Mouse (Mus musculus): ENCODE measurements at regions not wholly inside any gene's neighbourhood (a gene's known extent, or its start where the extent isn't known, plus 50 kb on each side); places are given as distances from the start of the nearest gene placed in this dataset.
"Not testable (repeated sequence)": the region's sequence is repeated elsewhere in the genome, so short reads cannot be mapped to it uniquely, and the experiment has no call there.

- no peaks in the 10 kb centered on the region for H3K4me1 ChIP-seq (replicated peaks)
- no peak overlapping the region for H3K4me2 ChIP-seq (replicated peaks)
- H3K27ac ChIP-seq, result no peak overlapping the region
- H3K9ac ChIP-seq (replicated peaks), result no peak overlapping the region
- H3K36me3 ChIP-seq, result no peaks in the 10 kb centered on the region
- no peak for ATAC-seq
- H3K9me3 ChIP-seq, result no peaks in the 10 kb centered on the region
- 93% methylated on average over 4 of the region's 4 CpGs for WGBS
- H3K4me3 ChIP-seq (replicated peaks), result no peak overlapping the region
- H3K27me3 ChIP-seq, result no peaks in the 10 kb centered on the region
Observed at GRCm38 (mm10) chr16:76481966-76482365, 108.3 kb upstream of the Nrip1 start.

DNA sequence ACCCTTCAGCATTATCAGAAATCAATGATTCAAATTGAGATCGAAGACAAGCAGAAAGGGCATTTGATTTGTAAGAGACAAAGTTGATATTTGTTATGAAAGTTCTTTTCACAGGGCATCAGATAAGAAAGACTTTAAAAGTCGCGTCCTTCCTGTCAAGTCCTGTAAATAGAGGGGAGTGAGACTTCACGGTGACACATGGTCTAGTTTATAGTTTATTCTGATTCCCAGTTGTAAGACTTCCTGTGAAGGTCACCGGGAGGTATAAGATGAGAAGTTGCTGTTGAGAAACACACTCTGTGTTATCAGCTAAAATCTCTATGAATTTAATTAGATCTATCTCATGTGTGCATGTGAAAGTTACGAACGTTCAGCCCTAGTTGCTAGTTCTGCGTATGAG is 103.8 kb upstream of the Nrip1 start:
- Histone ChIP-seq H3K9ac (replicated peaks) (no peak overlapping the region), H3K4me3 (replicated peaks) (no peak overlapping the region), H3K27ac (no peak overlapping the region), H3K4me1 (replicated peaks) (no peaks in the 10 kb centered on the region), H3K9me3 (no peaks in the 10 kb centered on the region), H3K36me3 (no peaks in the 10 kb centered on the region), H3K27me3 (no peaks in the 10 kb centered on the region), H3K4me2 (replicated peaks) (no peak overlapping the region)
- no peak for ATAC-seq
- WGBS, result 91% methylated on average over 8 of the region's 8 CpGs

- 93% methylated on average over 6 of the region's 6 CpGs for WGBS
- Histone ChIP-seq H3K4me2 (replicated peaks) (no peak overlapping the region), H3K9ac (replicated peaks) (no peak overlapping the region), H3K4me3 (replicated peaks) (no peak overlapping the region), H3K4me1 (replicated peaks) (no peaks in the 10 kb centered on the region), H3K27me3 (no peaks in the 10 kb centered on the region), H3K27ac (no peak overlapping the region), H3K9me3 (no peaks in the 10 kb centered on the region), H3K36me3 (no peaks in the 10 kb centered on the region)
- no peak for ATAC-seq
Observed at GRCm38 (mm10) chr16:76474481-76474880, 100.9 kb upstream of the Nrip1 start.

GRCm38 (mm10) chr16:76472386-76472785 is 98.8 kb upstream of the Nrip1 start:
- Histone ChIP-seq H3K9me3 (no peaks in the 10 kb centered on the region), H3K4me1 (replicated peaks) (no peaks in the 10 kb centered on the region), H3K4me2 (replicated peaks) (no peak overlapping the region), H3K36me3 (no peaks in the 10 kb centered on the region), H3K9ac (replicated peaks) (no peak overlapping the region), H3K4me3 (replicated peaks) (no peak overlapping the region), H3K27me3 (no peaks in the 10 kb centered on the region), H3K27ac (no peak overlapping the region)
- 79% methylated on average over 3 of the region's 3 CpGs for WGBS
- no peak for ATAC-seq

- no peak for ATAC-seq
- no peak overlapping the region for H3K4me2 ChIP-seq (replicated peaks)
- H3K4me3 ChIP-seq (replicated peaks), result no peak overlapping the region
- H3K27me3 ChIP-seq, result no peaks in the 10 kb centered on the region
- no peak overlapping the region for H3K27ac ChIP-seq
- no peak overlapping the region for H3K9ac ChIP-seq (replicated peaks)
- H3K9me3 ChIP-seq, result no peaks in the 10 kb centered on the region
- 77% methylated on average over 3 of the region's 3 CpGs for WGBS
- H3K4me1 ChIP-seq (replicated peaks), result no peaks in the 10 kb centered on the region
- no peaks in the 10 kb centered on the region for H3K36me3 ChIP-seq
Observed at GRCm38 (mm10) chr16:76471081-76471480, 97.5 kb upstream of the Nrip1 start.

- no peak for ATAC-seq
- no peaks in the 10 kb centered on the region for H3K9me3 ChIP-seq
- H3K9ac ChIP-seq (replicated peaks), result no peak overlapping the region
- no peak overlapping the region for H3K27ac ChIP-seq
- no peak overlapping the region for H3K4me2 ChIP-seq (replicated peaks)
- H3K36me3 ChIP-seq, result no peaks in the 10 kb centered on the region
- H3K27me3 ChIP-seq, result peaks cover 6% of the 10 kb centered on the region; the same call in 1 of the 2 replicates
- 84% methylated on average over 1 of the region's 1 CpGs for WGBS
- H3K4me1 ChIP-seq (replicated peaks), result no peaks in the 10 kb centered on the region
- no peak overlapping the region for H3K4me3 ChIP-seq (replicated peaks)
Observed at GRCm38 (mm10) chr16:76459521-76459920, 85.9 kb upstream of the Nrip1 start.

DNA sequence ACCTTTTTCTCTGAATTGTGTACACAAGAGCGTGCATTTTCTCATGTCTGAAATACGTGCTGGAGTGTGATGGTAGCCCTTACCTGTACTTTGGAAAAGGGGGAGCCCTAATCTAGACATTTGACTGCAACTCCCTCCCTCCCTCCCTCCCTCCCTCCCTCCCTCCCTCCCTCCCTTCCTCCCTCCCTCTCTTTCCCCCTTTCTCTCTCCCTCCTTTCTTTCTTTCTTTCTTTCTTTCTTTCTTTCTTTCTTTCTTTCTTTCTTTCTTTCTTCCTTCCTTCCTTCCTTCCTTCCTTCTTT is 82.6 kb upstream of the Nrip1 start:
- peaks cover 12% of the 10 kb centered on the region for H3K4me1 ChIP-seq (replicated peaks)
- not testable (repeated sequence) for H3K9me3 ChIP-seq; H3K4me2 ChIP-seq (replicated peaks); H3K27me3 ChIP-seq; H3K9ac ChIP-seq (replicated peaks); H3K27ac ChIP-seq; H3K4me3 ChIP-seq (replicated peaks); ATAC-seq; H3K36me3 ChIP-seq
- WGBS, result 75% methylated on average over 2 of the region's 2 CpGs

DNA sequence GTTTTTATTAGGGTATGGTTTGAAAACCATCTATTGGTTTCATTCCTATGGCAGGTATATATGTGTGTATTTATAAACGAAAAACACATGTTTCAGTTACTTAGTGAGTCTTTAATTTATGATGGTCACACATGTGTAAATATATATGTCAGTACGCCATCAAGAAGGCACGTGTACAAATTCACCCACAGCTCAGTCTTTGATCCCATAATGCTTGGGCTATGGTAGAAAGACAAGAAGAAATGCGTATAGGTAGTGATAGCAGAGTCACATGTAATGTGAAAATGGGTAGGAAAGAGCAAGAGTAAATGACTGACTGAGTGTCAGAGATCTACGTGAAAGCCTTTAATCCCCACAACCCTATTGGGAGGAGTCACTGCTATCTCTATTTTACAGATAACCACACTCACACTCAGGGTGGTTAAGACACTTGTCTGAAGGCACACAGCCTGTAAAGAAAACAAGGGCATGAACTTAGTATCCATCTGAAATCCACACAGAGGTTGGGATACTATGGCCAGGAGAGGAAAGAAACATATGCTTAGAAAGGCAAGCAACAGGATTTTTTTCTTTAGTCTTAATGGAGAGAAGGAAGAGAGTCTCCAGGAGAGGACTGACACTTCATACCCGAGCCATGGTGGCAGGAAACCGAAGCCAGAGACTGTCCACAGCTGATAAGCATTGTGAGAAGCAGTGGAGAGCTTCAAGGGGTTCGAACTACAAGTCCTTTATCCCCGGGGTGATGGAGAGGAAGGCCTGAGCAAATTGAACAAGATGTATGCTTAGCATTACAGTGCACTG is 82.1 kb upstream of the Nrip1 start:
- Histone ChIP-seq H3K9ac (replicated peaks) (no peak overlapping the region), H3K27ac (no peak overlapping the region), H3K4me3 (replicated peaks) (no peak overlapping the region), H3K36me3 (no peaks in the 10 kb centered on the region), H3K4me1 (replicated peaks) (peaks cover 12% of the 10 kb centered on the region), H3K9me3 (0 out of 2 replicates have a peak, but pooled peaks cover 2% of the 10 kb centered on the region), H3K4me2 (replicated peaks) (no peak overlapping the region), H3K27me3 (peaks cover 6% of the 10 kb centered on the region; the same call in 1 of the 2 replicates)
- ATAC-seq, result no peak
- 83% methylated on average over 9 of the region's 9 CpGs for WGBS

DNA sequence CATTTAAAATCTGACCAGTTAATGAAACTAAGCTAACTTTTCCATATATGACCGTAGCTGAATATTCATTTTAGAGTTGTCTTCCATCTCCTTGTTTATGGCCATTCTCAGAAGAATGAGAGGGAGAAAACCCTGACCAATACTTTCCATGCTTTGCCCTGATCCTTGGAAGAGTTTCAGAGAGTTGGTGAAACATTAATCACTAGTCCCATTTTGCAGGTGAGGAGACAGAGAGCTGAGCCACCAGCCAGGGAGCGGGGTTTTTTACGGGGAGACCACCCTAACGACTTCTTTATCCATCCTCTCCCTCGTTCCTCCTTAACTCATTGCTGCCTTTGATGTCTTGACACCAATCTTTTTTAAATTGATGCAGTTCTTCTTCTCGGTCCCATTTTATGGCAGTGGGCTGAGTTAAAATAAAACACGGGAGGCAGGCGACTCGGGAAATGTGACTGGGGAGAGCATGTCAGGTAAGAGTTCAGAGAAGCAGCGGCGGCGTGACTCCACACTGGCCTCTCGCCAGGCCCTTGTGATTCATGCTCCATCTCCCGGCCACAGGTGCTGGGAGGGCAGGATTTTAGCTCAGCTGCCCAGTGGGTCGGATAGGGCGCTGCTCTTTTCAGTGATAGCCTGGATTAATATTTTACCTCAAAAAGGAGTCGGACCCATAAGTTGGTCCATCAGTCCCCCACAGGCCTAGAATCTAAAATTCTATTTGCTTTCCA is 81.3 kb upstream of the Nrip1 start:
- Histone ChIP-seq H3K36me3 (no peaks in the 10 kb centered on the region), H3K27ac (no peak overlapping the region), H3K4me1 (replicated peaks) (peaks cover 12% of the 10 kb centered on the region), H3K9ac (replicated peaks) (no peak overlapping the region), H3K4me2 (replicated peaks) (no peak overlapping the region), H3K9me3 (0 out of 2 replicates have a peak, but pooled peaks cover 2% of the 10 kb centered on the region), H3K27me3 (peaks cover 6% of the 10 kb centered on the region; the same call in 1 of the 2 replicates), H3K4me3 (replicated peaks) (no peak overlapping the region)
- ATAC-seq, result no peak
- 69% methylated on average over 17 of the region's 17 CpGs for WGBS

GRCm38 (mm10) chr16:76453457-76454200 is 80.0 kb upstream of the Nrip1 start:
- peaks cover 6% of the 10 kb centered on the region; the same call in 1 of the 2 replicates for H3K27me3 ChIP-seq
- H3K27ac ChIP-seq, result no peak overlapping the region
- H3K4me3 ChIP-seq (replicated peaks), result no peak overlapping the region
- H3K9me3 ChIP-seq, result 0 out of 2 replicates have a peak, but pooled peaks cover 2% of the 10 kb centered on the region
- H3K9ac ChIP-seq (replicated peaks), result no peak overlapping the region
- peaks cover 12% of the 10 kb centered on the region for H3K4me1 ChIP-seq (replicated peaks)
- peak overlapping the region; percentile 9; the same call in 1 of the 2 replicates for H3K4me2 ChIP-seq (replicated peaks)
- peak; percentile 74 for ATAC-seq
- H3K36me3 ChIP-seq, result no peaks in the 10 kb centered on the region
- 6% methylated on average over 11 of the region's 11 CpGs for WGBS

DNA sequence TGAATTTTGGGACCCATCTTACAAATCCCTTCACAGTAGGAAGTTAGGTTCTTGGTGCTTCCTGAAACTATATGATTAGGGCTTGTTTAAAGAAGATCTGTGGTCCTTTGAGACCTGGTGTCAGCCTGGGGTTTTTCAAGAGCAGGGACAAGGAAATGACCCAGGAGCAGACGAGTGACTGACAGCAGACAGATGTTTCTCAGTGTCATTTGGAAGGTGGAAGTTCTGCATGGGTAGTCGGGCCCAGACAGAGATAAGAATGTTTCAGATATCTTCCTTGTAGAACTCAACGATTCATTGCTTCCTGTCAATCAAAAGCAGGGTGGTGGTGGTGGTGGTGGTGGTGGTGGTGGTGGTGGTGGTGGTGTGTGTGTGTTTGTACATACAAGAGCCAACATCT is 75.1 kb upstream of the Nrip1 start:
- WGBS, result 78% methylated on average over 3 of the region's 3 CpGs
- no peaks in the 10 kb centered on the region for H3K27me3 ChIP-seq
- ATAC-seq, result no peak

GRCm38 (mm10) chr16:76447033-76447432 is 73.4 kb upstream of the Nrip1 start:
- 67% methylated on average over 3 of the region's 3 CpGs for WGBS
- Histone ChIP-seq H3K4me1 (replicated peaks) (no peaks in the 10 kb centered on the region), H3K4me3 (replicated peaks) (no peak overlapping the region), H3K9ac (replicated peaks) (no peak overlapping the region), H3K4me2 (replicated peaks) (no peak overlapping the region), H3K9me3 (0 out of 2 replicates have a peak, but pooled peaks cover 1% of the 10 kb centered on the region), H3K27ac (no peak overlapping the region), H3K36me3 (no peaks in the 10 kb centered on the region), H3K27me3 (no peaks in the 10 kb centered on the region)
- no peak for ATAC-seq

More for the DNA sequence above, 75.1 kb upstream of the Nrip1 start:
- Histone ChIP-seq H3K9me3 (0 out of 2 replicates have a peak, but pooled peaks cover 2% of the 10 kb centered on the region), H3K9ac (replicated peaks) (no peak overlapping the region), H3K4me1 (replicated peaks) (peaks cover 6% of the 10 kb centered on the region), H3K4me2 (replicated peaks) (no peak overlapping the region), H3K36me3 (no peaks in the 10 kb centered on the region), H3K27ac (no peak overlapping the region), H3K4me3 (replicated peaks) (no peak overlapping the region)
